Mouse (Mus musculus): Measurements from ENCODE around the gene Prkrip1.

DNA sequence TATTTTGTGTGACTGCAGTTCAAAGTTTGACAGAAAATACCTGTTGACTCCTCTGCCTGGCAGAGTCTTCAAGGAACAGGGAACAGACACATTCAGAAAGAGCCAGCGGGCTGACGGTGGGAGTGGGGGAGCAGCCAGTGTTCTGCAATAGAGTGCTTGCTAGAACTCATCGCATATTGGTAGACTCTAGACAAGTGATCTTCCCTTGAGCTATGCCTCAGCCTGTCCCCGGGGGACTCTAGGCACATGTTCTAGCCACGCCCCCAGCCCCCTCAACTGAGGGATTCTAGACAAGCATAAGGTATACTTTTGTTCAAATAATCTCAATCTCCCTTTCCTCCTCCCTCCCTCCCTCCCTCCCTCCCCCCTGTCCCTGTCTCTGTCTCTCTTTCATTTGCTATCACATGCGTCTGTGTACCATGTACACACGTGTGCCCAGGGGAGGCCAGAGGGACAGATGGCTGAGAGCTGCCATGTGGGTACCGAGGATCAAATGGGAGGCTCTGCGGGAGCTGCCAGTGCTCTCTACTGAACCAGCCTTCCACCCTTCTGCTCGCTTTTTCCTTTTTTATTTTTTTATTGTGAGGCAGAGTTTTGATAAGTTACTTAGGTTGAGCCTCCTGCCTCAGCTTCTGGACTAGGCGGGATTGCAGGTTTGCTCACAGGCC, 34.8 kb downstream of the Prkrip1 start:
- no peak for TF ChIP-seq POLR2A (IDR thresholded peaks at IDR 0.05; ENCODE audit: insufficient read depth, low read length)
- no peak for TF ChIP-seq CTCF (IDR thresholded peaks at IDR 0.05; ENCODE audit: low read depth, low read length)

Measured in ES-Bruce4 (cell line).